Mouse (Mus musculus) cortical plate, adult 2 months (tissue): Measurements from ENCODE around the gene Sele. TPM values are rescaled to one million over a fixed set of nuclear protein-coding genes. Genes with fewer than 3 reads are reported as not detected.

ENCODE experiments used
- H3K27ac ChIP-seq: fragments of 200-500 bp; 2 replicates; pipeline ENCODE4 v1.5.1; 2012; ENCODE audit warnings: low read length, control low read depth, inconsistent platforms; ENCODE audit not compliant: insufficient read depth
- H3K4me1 ChIP-seq: fragments of 200-500 bp; 2 replicates; pipeline ENCODE4 v1.6.1; 2011; ENCODE audit warnings: low read length; ENCODE audit not compliant: control insufficient read depth, insufficient read depth
- H3K4me3 ChIP-seq: fragments of 200-500 bp; 2 replicates; pipeline ENCODE4 v1.5.1; 2011; ENCODE audit warnings: mild to moderate bottlenecking, low read length, control low read depth; ENCODE audit not compliant: insufficient read depth
- CTCF ChIP-seq: fragments of 200-500 bp; IDR thresholded peaks from 2 replicates; pipeline ENCODE4 v1.5.1; 2011; ENCODE audit warnings: mild to moderate bottlenecking, control low read depth, low read length; ENCODE audit not compliant: insufficient read depth; ENCODE audit errors: extremely low read depth
- POLR2A ChIP-seq: fragments of 200-500 bp; IDR thresholded peaks from 2 replicates; pipeline ENCODE4 v1.6.1; 2011; ENCODE audit warnings: mild to moderate bottlenecking, low read length, control low read depth; ENCODE audit not compliant: insufficient read depth; ENCODE audit errors: extremely low read depth
- polyA plus RNA-seq: library from polyadenylated mRNA; depleted of rRNA; stranded (reverse); fragments of >200 nt; gene quantifications from 2 replicates; pipeline ENCODE4 v1.2.3, GENCODE M21; 2012

Sele gene
- polyA plus RNA-seq, 1 experiment = not detected

GRCm38 (mm10) chr1:164027416-164027815 is 20.6 kb upstream of the Sele start:
- TF ChIP-seq POLR2A (no peak), CTCF (no peak)
- Histone ChIP-seq H3K4me3 (no peak overlapping the region), H3K4me1 (no peaks in the 10 kb centered on the region), H3K27ac (no peak overlapping the region)

- Histone ChIP-seq H3K4me1 (no peaks in the 10 kb centered on the region), H3K4me3 (no peak overlapping the region), H3K27ac (no peak overlapping the region)
- no peak for TF ChIP-seq POLR2A
- no peak for TF ChIP-seq CTCF
These were observed 7.5 kb upstream of the Sele start for GRCm38 (mm10) chr1:164040385-164041135.

- no peaks in the 10 kb centered on the region for H3K4me1 ChIP-seq
- H3K4me3 ChIP-seq = no peak overlapping the region
- TF ChIP-seq POLR2A = no peak
- no peak for TF ChIP-seq CTCF
- H3K27ac ChIP-seq = no peak overlapping the region
These were observed 4.5 kb upstream of the Sele start for GRCm38 (mm10) chr1:164043549-164043948.

GRCm38 (mm10) chr1:164053561-164053960 is 5.5 kb downstream of the Sele start:
- Histone ChIP-seq H3K4me1 (no peaks in the 10 kb centered on the region), H3K27ac (no peak overlapping the region), H3K4me3 (no peak overlapping the region)
- TF ChIP-seq POLR2A (no peak), CTCF (no peak)

GRCm38 (mm10) chr1:164054800-164055199 is 6.8 kb downstream of the Sele start:
- H3K4me3 ChIP-seq = no peak overlapping the region
- TF ChIP-seq CTCF = no peak
- TF ChIP-seq POLR2A = no peak
- no peak overlapping the region for H3K27ac ChIP-seq
- H3K4me1 ChIP-seq = no peaks in the 10 kb centered on the region

- Histone ChIP-seq H3K4me3 (no peak overlapping the region), H3K27ac (no peak overlapping the region), H3K4me1 (no peaks in the 10 kb centered on the region)
- TF ChIP-seq POLR2A = no peak
- TF ChIP-seq CTCF = no peak
These were observed 12.0 kb downstream of the Sele start for GRCm38 (mm10) chr1:164060071-164060470.

GRCm38 (mm10) chr1:164061278-164061677 is 13.2 kb downstream of the Sele start:
- Histone ChIP-seq H3K4me1 (no peaks in the 10 kb centered on the region), H3K4me3 (no peak overlapping the region), H3K27ac (no peak overlapping the region)
- TF ChIP-seq POLR2A = no peak
- TF ChIP-seq CTCF = peak; percentile 34; the same call in 1 of the 2 replicates

- no peak within 1 kb of the TSS for H3K27ac ChIP-seq
- H3K4me3 ChIP-seq = no peak within 1 kb of the TSS
- H3K4me1 ChIP-seq = no peaks in the 10 kb centered on the region
- TF ChIP-seq CTCF (no peak), POLR2A (no peak)
These were observed 13.9 kb downstream of the Sele start, which contains the start of gene Sell for GRCm38 (mm10) chr1:164061925-164062324. Sell (plus strand) TSS chr1:164061982.

GRCm38 (mm10) chr1:164062856-164063255 is 14.8 kb downstream of the Sele start:
- no peak for TF ChIP-seq CTCF
- TF ChIP-seq POLR2A = no peak
- Histone ChIP-seq H3K27ac (no peak overlapping the region), H3K4me1 (no peaks in the 10 kb centered on the region), H3K4me3 (no peak overlapping the region)

GRCm38 (mm10) chr1:164063745-164064144 is 15.7 kb downstream of the Sele start:
- no peak overlapping the region for H3K4me3 ChIP-seq
- no peak for TF ChIP-seq CTCF
- no peak for TF ChIP-seq POLR2A
- no peak overlapping the region for H3K27ac ChIP-seq
- H3K4me1 ChIP-seq = no peaks in the 10 kb centered on the region
